Mouse (Mus musculus) embryonic facial prominence, embryonic 11.5 days (tissue): Measurements from ENCODE around the gene Ube2n. TPM values are rescaled to one million over a fixed set of nuclear protein-coding genes. Genes with fewer than 3 reads are reported as not detected.

Source experiments
- ATAC-seq: fragments of 200-750 bp; cut with Nextera tagmentation; replicated peaks from 2 replicates; pipeline ENCODE4 v1.8.0; 2017; ENCODE audit warnings: low read depth; ENCODE audit not compliant: insufficient number of reproducible peaks, low FRiP score, low TSS enrichment
- DNase-seq: peaks from one replicate; pipeline ENCODE4 v3.0.0-alpha.2; 2015; ENCODE audit warnings: low spot score
- H3K27ac ChIP-seq: fragments of 300-500 bp; sonication (generic); replicated peaks from 2 replicates; pipeline ENCODE4 v1.5.1; 2014; ENCODE audit warnings: mild to moderate bottlenecking, low read depth, low read length, control low read depth
- H3K27me3 ChIP-seq: fragments of 300-500 bp; sonication (generic); 2 replicates; pipeline ENCODE4 v1.6.1; 2014; ENCODE audit warnings: mild to moderate bottlenecking, low read length, moderate library complexity, mixed read lengths; ENCODE audit not compliant: control insufficient read depth, insufficient read depth
- H3K36me3 ChIP-seq: fragments of 300-500 bp; sonication (generic); replicated peaks from 2 replicates; pipeline ENCODE4 v1.6.1; 2014; ENCODE audit warnings: low read depth, mild to moderate bottlenecking, low read length, moderate library complexity, mixed read lengths; ENCODE audit not compliant: control insufficient read depth, insufficient read depth
- H3K4me1 ChIP-seq: fragments of 300-500 bp; sonication (generic); 2 replicates; pipeline ENCODE4 v1.6.1; 2014; ENCODE audit warnings: low read length, mixed read lengths; ENCODE audit not compliant: control insufficient read depth, insufficient read depth
- H3K4me2 ChIP-seq: fragments of 300-500 bp; sonication (generic); 2 replicates; pipeline ENCODE4 v1.6.1; 2014; ENCODE audit warnings: low read depth, mild to moderate bottlenecking, control low read depth, low read length, moderate library complexity
- H3K4me3 ChIP-seq: fragments of 300-500 bp; sonication (generic); 2 replicates; pipeline ENCODE4 v1.5.1; 2014; ENCODE audit warnings: low read depth, low read length, control low read depth
- H3K9ac ChIP-seq: fragments of 300-500 bp; sonication (generic); replicated peaks from 2 replicates; pipeline ENCODE4 v1.6.1; 2014; ENCODE audit warnings: mild to moderate bottlenecking, control low read depth, low read length
- H3K9me3 ChIP-seq: fragments of 300-500 bp; sonication (generic); replicated peaks from 2 replicates; pipeline ENCODE4 v1.6.1; 2016; ENCODE audit warnings: mild to moderate bottlenecking, low read length, inconsistent platforms, mixed read lengths; ENCODE audit not compliant: control insufficient read depth
- WGBS: fragments of 180-500 bp; shearing (Covaris S2); extraction: QIAGEN DNeasy Blood & Tissue Kit; methylation state at CpG from one replicate; pipeline ENCODE4 v1.1.7; 2014; 5-methylcytosine and 5-hydroxymethylcytosine counted together
- polyA plus RNA-seq: library from polyadenylated mRNA; unstranded; fragments of >200 nt; fragmentation: Nextera tagmentation; extraction: Ambion mirVana; gene quantifications from 2 replicates; pipeline ENCODE4 v1.2.1, GENCODE M21; 2014

The Ube2n gene
- polyA plus RNA-seq, 1 experiment from 2014 or later = 468 TPM

- Histone ChIP-seq H3K36me3 (no peaks in the 10 kb centered on the region), H3K27ac (no peak overlapping the region), H3K4me2 (no peak overlapping the region), H3K9ac (no peak overlapping the region), H3K27me3 (no peaks in the 10 kb centered on the region), H3K9me3 (no peaks in the 10 kb centered on the region), H3K4me1 (no peaks in the 10 kb centered on the region), H3K4me3 (no peak overlapping the region)
- no peak for DNase-seq
- no peak for ATAC-seq
- 79% methylated on average over 8 of the region's 8 CpGs for WGBS
These were observed 2.3 kb upstream of the Ube2n start for GRCm38 (mm10) chr10:95512635-95513034.

- Histone ChIP-seq H3K27ac (peak overlapping the region; percentile 97), H3K4me2 (peak overlapping the region; percentile 51), H3K27me3 (no peaks in the 10 kb centered on the region), H3K36me3 (no peaks in the 10 kb centered on the region), H3K9me3 (no peaks in the 10 kb centered on the region), H3K4me1 (no peaks in the 10 kb centered on the region), H3K4me3 (peak overlapping the region; percentile 100), H3K9ac (peak overlapping the region; percentile 97)
- 0 out of 2 replicates have a peak, but pooled peaks have one; percentile 16 for ATAC-seq
- 35% methylated on average over 15 of the region's 15 CpGs for WGBS
- DNase-seq = peak; percentile 31
These were observed 983 bp upstream of the Ube2n start for GRCm38 (mm10) chr10:95513768-95514556.

- Histone ChIP-seq H3K36me3 (no peaks in the 10 kb centered on the region), H3K9ac (peak overlapping the region; percentile 97), H3K27ac (peak overlapping the region; percentile 97), H3K9me3 (no peaks in the 10 kb centered on the region), H3K4me2 (peak overlapping the region; percentile 56), H3K27me3 (no peaks in the 10 kb centered on the region), H3K4me1 (no peaks in the 10 kb centered on the region), H3K4me3 (peak overlapping the region; percentile 100)
- DNase-seq (peak; percentile 30), ATAC-seq (peak; percentile 69)
- WGBS = under 1% methylated on average over 68 of the region's 80 CpGs
These were observed 467 bp downstream of the Ube2n start for GRCm38 (mm10) chr10:95515293-95515931.

- no peak for DNase-seq
- Histone ChIP-seq H3K4me3 (no peak overlapping the region), H3K9ac (no peak overlapping the region), H3K36me3 (no peaks in the 10 kb centered on the region), H3K27ac (no peak overlapping the region), H3K4me2 (no peak overlapping the region), H3K4me1 (no peaks in the 10 kb centered on the region), H3K9me3 (no peaks in the 10 kb centered on the region), H3K27me3 (no peaks in the 10 kb centered on the region)
- ATAC-seq = no peak
- 93% methylated on average over 6 of the region's 6 CpGs for WGBS
These were observed 2.7 kb downstream of the Ube2n start for GRCm38 (mm10) chr10:95517656-95518055.

- Histone ChIP-seq H3K9ac (no peak overlapping the region), H3K4me1 (no peaks in the 10 kb centered on the region), H3K4me2 (no peak overlapping the region), H3K27ac (no peak overlapping the region), H3K27me3 (no peaks in the 10 kb centered on the region), H3K4me3 (no peak overlapping the region), H3K36me3 (no peaks in the 10 kb centered on the region), H3K9me3 (no peaks in the 10 kb centered on the region)
- 90% methylated on average over 6 of the region's 6 CpGs for WGBS
- DNase-seq (no peak), ATAC-seq (no peak)
These were observed 10.2 kb downstream of the Ube2n start for GRCm38 (mm10) chr10:95525037-95525675.

- Histone ChIP-seq H3K27ac (no peak overlapping the region), H3K27me3 (no peaks in the 10 kb centered on the region), H3K9ac (no peak overlapping the region), H3K9me3 (no peaks in the 10 kb centered on the region), H3K36me3 (no peaks in the 10 kb centered on the region), H3K4me2 (no peak overlapping the region), H3K4me3 (no peak overlapping the region), H3K4me1 (no peaks in the 10 kb centered on the region)
- ATAC-seq = no peak
- no peak for DNase-seq
- WGBS = 89% methylated on average over 5 of the region's 5 CpGs
These were observed 10.9 kb downstream of the Ube2n start for GRCm38 (mm10) chr10:95525871-95526270.

- no peak overlapping the region for H3K27ac ChIP-seq
- WGBS = 79% methylated on average over 5 of the region's 5 CpGs
- no peaks in the 10 kb centered on the region for H3K4me1 ChIP-seq
These were observed 11.7 kb downstream of the Ube2n start for GRCm38 (mm10) chr10:95526495-95527122.

More at GRCm38 (mm10) chr10:95526495-95527122, 11.7 kb downstream of the Ube2n start:
- Histone ChIP-seq H3K9ac (no peak overlapping the region), H3K27me3 (no peaks in the 10 kb centered on the region), H3K9me3 (no peaks in the 10 kb centered on the region), H3K4me2 (no peak overlapping the region), H3K36me3 (no peaks in the 10 kb centered on the region), H3K4me3 (no peak overlapping the region)
- ATAC-seq (no peak), DNase-seq (no peak)
